Mouse (Mus musculus) kidney, postnatal 36 days (tissue): ENCODE measurements around the gene Enox1.

ENCODE experiments used
- DNase-seq, 2 experiments: peaks; one replicate each; pipeline ENCODE4 v3.0.0; 2021 to 2022; ENCODE audit warnings: mixed read lengths in 2 of 2

Gene Enox1

GRCm38 (mm10) chr14:77580106-77580936, 423.8 kb downstream of the Enox1 start:
- no peak for DNase-seq

GRCm38 (mm10) chr14:77580937-77581270, 424.3 kb downstream of the Enox1 start:
- DNase-seq = no peak

GRCm38 (mm10) chr14:77581616-77582015, 425.1 kb downstream of the Enox1 start:
- DNase-seq = no peak

- no peak for DNase-seq
These were observed 427.9 kb downstream of the Enox1 start for GRCm38 (mm10) chr14:77584426-77584825.

GRCm38 (mm10) chr14:77585031-77585800, 428.7 kb downstream of the Enox1 start:
- no peak for DNase-seq

GRCm38 (mm10) chr14:77586033-77586432, 429.5 kb downstream of the Enox1 start:
- peak; percentile 8 to 27 for DNase-seq

- peak; percentile 19 to 67 for DNase-seq
These were observed 430.6 kb downstream of the Enox1 start for GRCm38 (mm10) chr14:77587182-77587581.

- DNase-seq = no peak
These were observed 436.7 kb downstream of the Enox1 start for GRCm38 (mm10) chr14:77593136-77593838.

GRCm38 (mm10) chr14:77596216-77597175, 439.9 kb downstream of the Enox1 start:
- DNase-seq = peak in 1 of 2 experiments; percentile 49

GRCm38 (mm10) chr14:77599016-77599704, 442.6 kb downstream of the Enox1 start:
- no peak for DNase-seq

GRCm38 (mm10) chr14:77600773-77601172, 444.2 kb downstream of the Enox1 start:
- DNase-seq = no peak

- no peak for DNase-seq
These were observed 444.9 kb downstream of the Enox1 start for GRCm38 (mm10) chr14:77601446-77601845.

- DNase-seq = no peak
These were observed 451.7 kb downstream of the Enox1 start for GRCm38 (mm10) chr14:77608182-77608839.

- DNase-seq = no peak
These were observed 458.6 kb downstream of the Enox1 start for GRCm38 (mm10) chr14:77615201-77615600.

GRCm38 (mm10) chr14:77617250-77617649, 460.7 kb downstream of the Enox1 start:
- peak; percentile 72 to 77 for DNase-seq

GRCm38 (mm10) chr14:77618131-77618805, 461.7 kb downstream of the Enox1 start:
- peak; percentile 14 to 39 for DNase-seq

GRCm38 (mm10) chr14:77621473-77622264, 465.1 kb downstream of the Enox1 start:
- no peak for DNase-seq

- DNase-seq = no peak
These were observed 470.3 kb downstream of the Enox1 start for GRCm38 (mm10) chr14:77626557-77627507.
